Mouse (Mus musculus): Measurements from ENCODE around the gene Slc35f3. TPM values are rescaled to one million over a fixed set of nuclear protein-coding genes. Genes with fewer than 3 reads are reported as not detected.

The Slc35f3 gene
- total and polyA plus RNA-seq, 3 experiments: not detected

DNA sequence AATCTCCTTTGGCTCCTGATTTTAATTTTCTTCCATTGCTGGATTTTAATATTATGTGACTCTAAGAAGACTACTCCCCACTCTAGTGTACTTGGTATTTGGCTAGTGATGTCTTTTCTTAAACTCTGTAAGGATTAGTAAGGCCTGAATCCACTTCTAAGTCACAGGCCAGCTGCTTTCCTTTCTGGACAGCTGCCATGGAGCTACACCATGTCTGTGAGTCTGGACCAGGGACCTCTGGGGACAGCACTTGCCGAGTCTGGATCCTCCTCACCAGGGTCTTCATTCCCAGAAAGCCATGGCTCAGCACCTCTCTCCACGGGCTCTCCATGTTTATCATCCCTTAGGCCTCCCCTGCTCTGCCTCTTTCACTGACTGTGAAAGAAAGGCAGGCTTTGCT lies 81.8 kb downstream of the Slc35f3 start:
- no peaks in the 10 kb centered on the region for H3K79me2 ChIP-seq (ENCODE audit: control insufficient read depth, insufficient read depth, low read length, poor library complexity)
- H3K27ac ChIP-seq (ENCODE audit: control insufficient read depth, low read depth, low read length): no peak overlapping the region
- no peaks in the 10 kb centered on the region for H3K36me3 ChIP-seq (ENCODE audit: control insufficient read depth in 1 of 2, insufficient read depth in 2 of 2, low read length in 2 of 2)
- no peaks in the 10 kb centered on the region for H3K4me1 ChIP-seq (ENCODE audit: control insufficient read depth in 1 of 2, insufficient read depth in 2 of 2, low read length in 2 of 2)
- no peak overlapping the region for H3K9ac ChIP-seq (ENCODE audit: control insufficient read depth, low read depth, low read length, poor library complexity, severe bottlenecking)
- no peak for DNase-seq (ENCODE audit: low read depth, low spot score)
- H3K27me3 ChIP-seq (ENCODE audit: control insufficient read depth in 1 of 2, insufficient read depth in 2 of 2, low read length in 2 of 2): no peaks in the 10 kb centered on the region
- no peak overlapping the region for H3K4me3 ChIP-seq (ENCODE audit: control insufficient read depth in 1 of 2, insufficient read depth in 1 of 2, low read depth in 2 of 2, low read length in 2 of 2)
- TF ChIP-seq MAZ (IDR thresholded peaks at IDR 0.05; ENCODE audit: low read depth, low read length) (no peak), KAT2A (conservative IDR thresholded peaks at IDR 0.05; ENCODE audit: low read depth, low read length) (no peak), RCOR1 (IDR thresholded peaks at IDR 0.05; ENCODE audit: low read depth, low read length) (no peak), NELFE (IDR thresholded peaks at IDR 0.05; ENCODE audit: low read depth, low read length) (no peak), GATA1 (IDR thresholded peaks at IDR 0.05; ENCODE audit: low read depth, low read length) (no peak), TCF12 (IDR thresholded peaks at IDR 0.05; ENCODE audit: low read depth, low read length) (no peak), ZKSCAN1 (IDR thresholded peaks at IDR 0.05; ENCODE audit: low read depth, low read length) (no peak), MYC (IDR thresholded peaks at IDR 0.05; ENCODE audit: low read depth, low read length) (no peak), ELF1 (IDR thresholded peaks at IDR 0.05; ENCODE audit: low read depth, low read length) (no peak), SIN3A (IDR thresholded peaks at IDR 0.05; ENCODE audit: low read length) (no peak)
- H3K9me3 ChIP-seq (replicated peaks; ENCODE audit: insufficient read depth, low read length): no peaks in the 10 kb centered on the region

DNA sequence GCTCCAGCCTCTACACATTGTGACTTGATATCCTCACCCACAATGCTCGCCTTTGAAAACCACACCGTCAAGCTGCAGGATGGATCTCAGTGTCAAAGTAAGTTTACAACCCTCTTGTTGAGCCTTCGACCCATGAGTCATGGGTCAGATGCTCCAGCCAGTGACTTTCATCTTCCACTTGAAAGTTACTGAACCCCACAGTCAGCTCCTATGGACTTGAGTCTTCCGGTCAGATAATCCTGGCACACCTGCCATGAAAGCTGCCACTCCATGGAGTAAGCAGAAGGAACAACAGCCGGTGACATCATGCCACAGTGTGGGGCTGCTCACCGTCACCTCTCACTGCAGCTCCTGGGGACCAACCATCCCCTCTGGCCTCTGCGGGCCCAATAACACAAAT lies 82.9 kb downstream of the Slc35f3 start:
- no peaks in the 10 kb centered on the region for H3K4me1 ChIP-seq (ENCODE audit: control insufficient read depth in 1 of 2, insufficient read depth in 2 of 2, low read length in 2 of 2)

DNA sequence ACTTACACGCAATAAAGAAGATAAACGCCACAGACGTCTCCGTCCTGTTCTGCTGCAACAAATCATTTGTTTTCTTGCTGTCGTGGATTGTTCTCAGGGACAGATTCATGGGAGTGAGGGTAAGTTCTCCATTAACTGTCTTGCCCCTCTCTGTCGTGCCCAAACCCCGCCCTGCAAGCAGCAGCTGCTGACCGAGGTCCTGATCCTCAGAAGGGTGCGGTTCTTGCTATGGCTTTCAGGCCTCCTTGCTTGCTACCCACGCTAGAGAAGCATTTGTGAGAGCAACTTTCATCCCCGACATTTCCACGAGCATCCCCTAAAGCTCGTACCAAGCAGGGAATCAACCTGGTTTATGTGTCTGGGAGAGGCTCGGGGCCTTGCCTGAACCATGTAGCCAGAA lies 83.9 kb downstream of the Slc35f3 start:
- no peak for TF ChIP-seq USF1 (IDR thresholded peaks at IDR 0.05; ENCODE audit: low read depth, low read length)
- TF ChIP-seq MYB (IDR thresholded peaks at IDR 0.05; ENCODE audit: low read depth, low read length): no peak
- no peak for TF ChIP-seq ELF1 (IDR thresholded peaks at IDR 0.05; ENCODE audit: low read depth, low read length)
- TF ChIP-seq BHLHE40 (IDR thresholded peaks at IDR 0.05; ENCODE audit: borderline replicate concordance, low read depth, low read length): no peak
- TF ChIP-seq MAX (IDR thresholded peaks at IDR 0.05; ENCODE audit: low read length): no peak
- no peak for TF ChIP-seq RAD21 (IDR thresholded peaks at IDR 0.05; ENCODE audit: low read depth, low read length)
- no peak for TF ChIP-seq CHD2 (IDR thresholded peaks at IDR 0.05; ENCODE audit: low read length)
- TF ChIP-seq MAFK (IDR thresholded peaks at IDR 0.05; ENCODE audit: borderline replicate concordance, low read depth, low read length): no peak
- no peak for TF ChIP-seq KAT2A (conservative IDR thresholded peaks at IDR 0.05; ENCODE audit: low read depth, low read length)
- TF ChIP-seq ZNF384 (IDR thresholded peaks at IDR 0.05; ENCODE audit: low read depth, low read length): no peak
- no peak for TF ChIP-seq SIN3A (IDR thresholded peaks at IDR 0.05; ENCODE audit: low read length)
- TF ChIP-seq ETS1 (IDR thresholded peaks at IDR 0.05; ENCODE audit: low read depth, low read length): no peak
- no peak for TF ChIP-seq TCF12 (IDR thresholded peaks at IDR 0.05; ENCODE audit: low read depth, low read length)
- no peak for TF ChIP-seq E2F4 (IDR thresholded peaks at IDR 0.05; ENCODE audit: borderline replicate concordance, low read depth, low read length)
- TF ChIP-seq POLR2AphosphoS2 (IDR thresholded peaks at IDR 0.05; ENCODE audit: low read length): no peak
- no peak for TF ChIP-seq NELFE (IDR thresholded peaks at IDR 0.05; ENCODE audit: low read depth, low read length)
- TF ChIP-seq CHD1 (IDR thresholded peaks at IDR 0.05; ENCODE audit: low read depth, low read length): no peak
- no peak for TF ChIP-seq CTCF (IDR thresholded peaks at IDR 0.05 in 2 of 3, conservative IDR thresholded peaks at IDR 0.05 in 1 of 3; ENCODE audit: control insufficient read depth in 1 of 3, insufficient read depth in 1 of 3, low read depth in 2 of 3, low read length in 3 of 3, poor library complexity in 1 of 3, severe bottlenecking in 1 of 3)
- H3K27me3 ChIP-seq (ENCODE audit: control insufficient read depth in 1 of 2, insufficient read depth in 2 of 2, low read length in 2 of 2): no peaks in the 10 kb centered on the region
- DNase-seq (ENCODE audit: low read depth, low spot score): peak; percentile 4
- no peak overlapping the region for H3K4me3 ChIP-seq (ENCODE audit: control insufficient read depth in 1 of 2, insufficient read depth in 1 of 2, low read depth in 2 of 2, low read length in 2 of 2)
- no peak overlapping the region for H3K27ac ChIP-seq (ENCODE audit: control insufficient read depth, low read depth, low read length)
- no peaks in the 10 kb centered on the region for H3K79me2 ChIP-seq (ENCODE audit: control insufficient read depth, insufficient read depth, low read length, poor library complexity)
- no peaks in the 10 kb centered on the region for H3K4me1 ChIP-seq (ENCODE audit: control insufficient read depth in 1 of 2, insufficient read depth in 2 of 2, low read length in 2 of 2)
- H3K9ac ChIP-seq (ENCODE audit: control insufficient read depth, low read depth, low read length, poor library complexity, severe bottlenecking): no peak overlapping the region
- no peaks in the 10 kb centered on the region for H3K9me3 ChIP-seq (replicated peaks; ENCODE audit: insufficient read depth, low read length)
- no peaks in the 10 kb centered on the region for H3K36me3 ChIP-seq (ENCODE audit: control insufficient read depth in 1 of 2, insufficient read depth in 2 of 2, low read length in 2 of 2)

More for the DNA sequence above, 82.9 kb downstream of the Slc35f3 start:
- Histone ChIP-seq H3K27ac (ENCODE audit: control insufficient read depth, low read depth, low read length) (no peak overlapping the region), H3K79me2 (ENCODE audit: control insufficient read depth, insufficient read depth, low read length, poor library complexity) (no peaks in the 10 kb centered on the region), H3K4me3 (ENCODE audit: control insufficient read depth in 1 of 2, insufficient read depth in 1 of 2, low read depth in 2 of 2, low read length in 2 of 2) (no peak overlapping the region), H3K9me3 (replicated peaks; ENCODE audit: insufficient read depth, low read length) (no peaks in the 10 kb centered on the region), H3K9ac (ENCODE audit: control insufficient read depth, low read depth, low read length, poor library complexity, severe bottlenecking) (no peak overlapping the region), H3K27me3 (ENCODE audit: control insufficient read depth in 1 of 2, insufficient read depth in 2 of 2, low read length in 2 of 2) (no peaks in the 10 kb centered on the region), H3K36me3 (ENCODE audit: control insufficient read depth in 1 of 2, insufficient read depth in 2 of 2, low read length in 2 of 2) (no peaks in the 10 kb centered on the region)
- TF ChIP-seq CTCF (IDR thresholded peaks at IDR 0.05 in 2 of 3, conservative IDR thresholded peaks at IDR 0.05 in 1 of 3; ENCODE audit: control insufficient read depth in 1 of 3, insufficient read depth in 1 of 3, low read depth in 2 of 3, low read length in 3 of 3, poor library complexity in 1 of 3, severe bottlenecking in 1 of 3) (no peak), BHLHE40 (IDR thresholded peaks at IDR 0.05; ENCODE audit: borderline replicate concordance, low read depth, low read length) (no peak), MXI1 (IDR thresholded peaks at IDR 0.05; ENCODE audit: low read depth, low read length) (no peak), SMC3 (IDR thresholded peaks at IDR 0.05; ENCODE audit: low read depth, low read length) (no peak), CHD2 (IDR thresholded peaks at IDR 0.05; ENCODE audit: low read length) (no peak), CHD1 (IDR thresholded peaks at IDR 0.05; ENCODE audit: low read depth, low read length) (no peak), MAX (IDR thresholded peaks at IDR 0.05; ENCODE audit: low read length) (no peak)
- no peak for DNase-seq (ENCODE audit: low read depth, low spot score)

All from MEL (cell line).